Mouse (Mus musculus) forebrain, embryonic 14.5 days (tissue): ENCODE results near the gene Psenen. TPM values are rescaled to one million over a fixed set of nuclear protein-coding genes. Genes with fewer than 3 reads are reported as not detected.

ENCODE experiments used
- ATAC-seq: fragments of 200-750 bp; cut with Nextera tagmentation; 2 replicates; pipeline ENCODE4 v1.8.0; 2017; ENCODE audit warnings: mild to moderate bottlenecking, moderate library complexity
- DNase-seq: peaks from one replicate; pipeline ENCODE4 v3.0.0-alpha.2; 2015; ENCODE audit warnings: low spot score
- H3K27ac ChIP-seq: fragments of 300-500 bp; sonication (generic); 2 replicates; pipeline ENCODE4 v1.5.1; 2014; ENCODE audit warnings: low read depth, mild to moderate bottlenecking, control low read depth, low read length, moderate library complexity
- H3K27me3 ChIP-seq: fragments of 300-500 bp; sonication (generic); replicated peaks from 2 replicates; pipeline ENCODE4 v1.6.1; 2014; ENCODE audit warnings: low read length, control low read depth, mixed read lengths; ENCODE audit not compliant: control insufficient read depth, insufficient read depth
- H3K36me3 ChIP-seq: fragments of 300-500 bp; sonication (generic); 2 replicates; pipeline ENCODE4 v1.6.1; 2014; ENCODE audit warnings: low read length, control low read depth; ENCODE audit not compliant: control insufficient read depth, insufficient read depth
- H3K4me1 ChIP-seq: fragments of 300-500 bp; sonication (generic); 2 replicates; pipeline ENCODE4 v1.6.1; 2014; ENCODE audit warnings: antibody characterized with exemption, low read length, control low read depth; ENCODE audit not compliant: control insufficient read depth, insufficient read depth
- H3K4me2 ChIP-seq: fragments of 300-500 bp; sonication (generic); 2 replicates; pipeline ENCODE4 v1.6.1; 2014; ENCODE audit warnings: mild to moderate bottlenecking, control low read depth, low read length
- H3K4me3 ChIP-seq: fragments of 300-500 bp; sonication (generic); 2 replicates; pipeline ENCODE4 v1.5.1; 2014; ENCODE audit warnings: low read depth, low read length, control low read depth
- H3K9ac ChIP-seq: fragments of 300-500 bp; sonication (generic); 2 replicates; pipeline ENCODE4 v1.6.1; 2014; ENCODE audit warnings: mild to moderate bottlenecking, low read length, control low read depth, moderate library complexity
- H3K9me3 ChIP-seq: fragments of 300-500 bp; sonication (generic); replicated peaks from 2 replicates; pipeline ENCODE4 v1.6.1; 2016; ENCODE audit warnings: low read length, control low read depth, mixed read lengths; ENCODE audit not compliant: control insufficient read depth
- WGBS: fragments of 180-500 bp; shearing (Covaris S2); extraction: QIAGEN DNeasy Blood & Tissue Kit; methylation state at CpG from one replicate; pipeline ENCODE4 v1.1.7; 2014; 5-methylcytosine and 5-hydroxymethylcytosine counted together
- polyA plus RNA-seq: library from polyadenylated mRNA; unstranded; fragments of >200 nt; fragmentation: Nextera tagmentation; extraction: Ambion mirVana; gene quantifications from 2 replicates; pipeline ENCODE4 v1.2.1, GENCODE M21; 2014

Gene Psenen
- polyA plus RNA-seq, 1 experiment from 2014 or later = 143 TPM

DNA sequence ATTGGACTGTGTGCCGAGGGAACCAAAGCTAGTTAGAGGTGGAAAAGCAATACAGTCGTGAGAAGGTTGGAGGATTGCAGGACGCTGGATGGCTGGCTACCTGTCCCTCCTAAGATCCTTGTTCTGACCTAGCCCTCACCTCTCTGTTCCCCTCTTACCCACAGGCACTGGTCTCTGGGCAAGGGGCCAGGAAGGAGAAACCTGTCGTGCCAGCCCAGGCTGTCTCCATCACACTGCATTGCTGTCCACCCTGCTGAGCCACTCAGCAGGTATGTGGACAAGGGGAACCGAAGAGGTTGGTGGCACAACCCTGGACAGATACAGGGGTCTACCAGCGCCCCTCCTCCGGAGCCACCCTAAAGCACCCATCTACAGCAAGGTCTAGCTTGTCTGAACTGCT, 37.2 kb upstream of the Psenen start:
- no peaks in the 10 kb centered on the region for H3K36me3 ChIP-seq
- ATAC-seq (no peak), DNase-seq (no peak)
- H3K27ac ChIP-seq = peak overlapping the region; percentile 49; the same call in 1 of the 2 replicates
- no peaks in the 10 kb centered on the region for H3K4me1 ChIP-seq
- H3K4me2 ChIP-seq = no peak overlapping the region
- H3K9ac ChIP-seq = peak overlapping the region; percentile 30; the same call in 1 of the 2 replicates
- no peaks in the 10 kb centered on the region for H3K27me3 ChIP-seq
- 63% methylated on average over 7 of the region's 7 CpGs for WGBS
- H3K4me3 ChIP-seq = no peak overlapping the region
- no peaks in the 10 kb centered on the region for H3K9me3 ChIP-seq

DNA sequence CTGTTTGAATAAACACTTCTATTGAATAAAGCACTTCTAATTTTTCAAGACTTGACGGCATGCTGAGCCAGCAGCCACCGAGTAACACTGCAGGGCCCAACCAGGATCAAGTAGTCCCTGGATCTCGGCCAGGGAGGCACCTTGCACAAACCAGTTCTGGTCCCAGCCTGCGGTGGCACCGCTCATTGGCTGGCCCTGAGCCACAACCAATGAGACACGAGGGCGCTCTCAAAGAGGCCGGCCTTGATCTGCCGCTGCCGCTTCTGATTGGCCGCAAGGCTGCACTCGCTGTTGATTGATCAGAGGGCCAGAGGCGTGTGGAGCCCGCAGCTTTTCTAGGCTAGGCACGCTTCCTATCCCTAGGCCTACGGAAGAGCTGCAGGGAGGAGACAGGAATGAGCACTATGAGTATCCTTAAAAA, 36.5 kb upstream of the Psenen start:
- peak; percentile 99 for DNase-seq
- no peaks in the 10 kb centered on the region for H3K36me3 ChIP-seq
- peak overlapping the region; percentile 13; the same call in 1 of the 2 replicates for H3K4me3 ChIP-seq
- peak overlapping the region; percentile 30; the same call in 1 of the 2 replicates for H3K9ac ChIP-seq
- no peaks in the 10 kb centered on the region for H3K4me1 ChIP-seq
- H3K27me3 ChIP-seq = no peaks in the 10 kb centered on the region
- no peaks in the 10 kb centered on the region for H3K9me3 ChIP-seq
- WGBS = under 1% methylated on average over 16 of the region's 16 CpGs
- peak; percentile 98 for ATAC-seq
- H3K4me2 ChIP-seq = peak overlapping the region; percentile 42
- H3K27ac ChIP-seq = peak overlapping the region; percentile 49; the same call in 1 of the 2 replicates

DNA sequence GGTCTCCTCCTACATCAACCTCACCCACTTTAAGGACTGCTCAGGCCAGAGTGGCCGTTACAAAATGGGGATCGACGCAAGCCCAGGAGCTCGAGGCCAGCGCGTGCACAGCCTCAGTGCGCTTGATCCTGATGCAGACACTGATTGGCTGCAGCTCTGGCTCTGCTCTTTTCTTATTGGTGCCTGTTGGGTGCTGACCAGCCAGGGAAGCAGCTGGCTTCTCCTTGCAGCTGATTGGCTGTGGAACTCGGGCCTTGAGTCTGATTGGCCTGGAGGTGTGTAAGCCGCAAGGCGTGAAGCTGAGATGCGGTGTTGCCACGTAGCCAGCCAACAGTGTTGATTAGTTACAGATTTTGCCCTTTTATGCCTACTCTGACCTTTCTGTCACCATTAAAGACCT, 35.4 kb upstream of the Psenen start, which contains the start of gene Zbtb32:
Zbtb32 (minus strand) TSS at position 124 of the 400 bp plus-strand sequence.
- Histone ChIP-seq H3K27me3 (no peaks in the 10 kb centered on the region), H3K36me3 (no peaks in the 10 kb centered on the region), H3K9me3 (no peaks in the 10 kb centered on the region), H3K4me1 (no peaks in the 10 kb centered on the region), H3K4me3 (peak within 1 kb of the TSS; percentile 13; the same call in 1 of the 2 replicates), H3K9ac (no peak within 1 kb of the TSS), H3K27ac (no peak within 1 kb of the TSS; the same call in 1 of the 2 replicates), H3K4me2 (peak within 1 kb of the TSS; percentile 42)
- ATAC-seq = no peak
- no peak for DNase-seq
- WGBS = 91% methylated on average over 12 of the region's 12 CpGs

DNA sequence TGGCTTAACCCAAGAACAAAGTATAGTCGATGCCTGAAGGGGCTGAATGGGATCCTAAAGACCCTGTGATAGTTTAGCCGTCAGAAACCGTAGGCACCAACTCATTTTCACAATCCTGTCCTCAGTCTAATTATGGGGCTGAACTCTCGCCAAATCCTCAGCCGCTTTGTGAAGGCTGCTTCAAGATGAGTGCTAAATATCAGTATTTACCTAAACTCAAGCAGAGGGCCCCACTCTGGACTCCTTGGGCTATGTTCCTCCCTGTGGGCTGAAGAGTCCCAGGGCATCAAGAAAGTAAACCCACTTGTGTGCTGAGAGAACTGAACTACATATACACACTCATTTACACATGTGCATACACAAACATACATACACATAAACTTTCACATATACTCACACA, 33.4 kb upstream of the Psenen start:
- Histone ChIP-seq H3K4me2 (no peak overlapping the region), H3K27me3 (no peaks in the 10 kb centered on the region), H3K36me3 (no peaks in the 10 kb centered on the region), H3K9me3 (no peaks in the 10 kb centered on the region), H3K4me3 (no peak overlapping the region), H3K4me1 (no peaks in the 10 kb centered on the region), H3K27ac (no peak overlapping the region), H3K9ac (no peak overlapping the region)
- no peak for ATAC-seq
- DNase-seq = no peak
- 41% methylated on average over 5 of the region's 5 CpGs for WGBS

DNA sequence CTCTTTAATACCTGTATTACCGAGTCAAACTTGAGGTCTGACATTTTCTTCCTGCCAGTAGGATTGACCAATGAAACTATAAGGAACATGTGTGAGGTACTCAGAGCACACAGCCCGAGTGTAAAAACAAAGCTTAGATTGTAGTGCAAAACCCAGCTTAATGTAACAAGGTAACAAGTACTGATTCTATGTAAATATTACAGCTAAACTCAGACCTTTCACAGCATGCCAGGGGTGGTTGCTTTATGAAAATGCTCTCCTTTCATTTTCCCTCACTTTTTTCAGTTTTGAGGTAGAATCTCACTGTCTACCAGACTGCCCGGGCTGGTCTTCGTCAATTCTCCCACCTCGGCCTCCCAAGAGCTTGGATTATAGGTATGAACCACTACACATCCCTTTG, 32.7 kb upstream of the Psenen start:
- H3K9me3 ChIP-seq = no peaks in the 10 kb centered on the region
- no peaks in the 10 kb centered on the region for H3K27me3 ChIP-seq
- no peak overlapping the region for H3K9ac ChIP-seq
- no peaks in the 10 kb centered on the region for H3K4me1 ChIP-seq
- ATAC-seq = no peak
- WGBS = 82% methylated on average over 5 of the region's 5 CpGs
- H3K4me3 ChIP-seq = no peak overlapping the region
- no peak overlapping the region for H3K4me2 ChIP-seq
- H3K27ac ChIP-seq = no peak overlapping the region
- no peak for DNase-seq
- H3K36me3 ChIP-seq = no peaks in the 10 kb centered on the region

DNA sequence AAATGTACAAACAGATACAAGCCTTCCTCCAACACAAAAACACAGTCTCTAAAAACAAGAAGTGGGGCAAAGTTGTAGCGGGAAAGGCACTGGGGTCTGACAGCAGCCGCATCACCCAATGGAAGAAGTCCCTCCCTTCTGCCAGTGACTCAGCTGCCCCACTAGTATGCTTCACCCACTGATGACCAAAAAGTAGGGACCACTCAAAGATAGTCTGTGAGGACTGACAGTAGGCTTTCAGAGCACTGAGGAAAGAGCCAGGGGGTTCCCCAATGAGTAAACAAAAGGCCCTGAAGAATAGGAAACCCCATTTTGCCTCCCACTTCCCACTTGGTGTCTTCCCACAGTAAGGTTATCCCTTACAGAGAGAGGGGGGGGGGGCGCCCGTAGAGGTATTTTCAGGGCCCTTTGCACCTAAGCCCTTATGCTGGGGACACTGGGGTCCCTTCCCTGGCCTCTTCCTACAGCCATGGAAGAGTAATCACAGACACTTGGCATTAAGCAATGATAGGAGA, 31.1 kb upstream of the Psenen start:
- no peak overlapping the region for H3K4me3 ChIP-seq
- DNase-seq = no peak
- H3K27ac ChIP-seq = no peak overlapping the region
- no peaks in the 10 kb centered on the region for H3K4me1 ChIP-seq
- WGBS = 67% methylated on average over 4 of the region's 4 CpGs
- H3K4me2 ChIP-seq = no peak overlapping the region
- ATAC-seq = no peak
- H3K9me3 ChIP-seq = no peaks in the 10 kb centered on the region
- H3K36me3 ChIP-seq = no peaks in the 10 kb centered on the region
- no peak overlapping the region for H3K9ac ChIP-seq
- no peaks in the 10 kb centered on the region for H3K27me3 ChIP-seq

DNA sequence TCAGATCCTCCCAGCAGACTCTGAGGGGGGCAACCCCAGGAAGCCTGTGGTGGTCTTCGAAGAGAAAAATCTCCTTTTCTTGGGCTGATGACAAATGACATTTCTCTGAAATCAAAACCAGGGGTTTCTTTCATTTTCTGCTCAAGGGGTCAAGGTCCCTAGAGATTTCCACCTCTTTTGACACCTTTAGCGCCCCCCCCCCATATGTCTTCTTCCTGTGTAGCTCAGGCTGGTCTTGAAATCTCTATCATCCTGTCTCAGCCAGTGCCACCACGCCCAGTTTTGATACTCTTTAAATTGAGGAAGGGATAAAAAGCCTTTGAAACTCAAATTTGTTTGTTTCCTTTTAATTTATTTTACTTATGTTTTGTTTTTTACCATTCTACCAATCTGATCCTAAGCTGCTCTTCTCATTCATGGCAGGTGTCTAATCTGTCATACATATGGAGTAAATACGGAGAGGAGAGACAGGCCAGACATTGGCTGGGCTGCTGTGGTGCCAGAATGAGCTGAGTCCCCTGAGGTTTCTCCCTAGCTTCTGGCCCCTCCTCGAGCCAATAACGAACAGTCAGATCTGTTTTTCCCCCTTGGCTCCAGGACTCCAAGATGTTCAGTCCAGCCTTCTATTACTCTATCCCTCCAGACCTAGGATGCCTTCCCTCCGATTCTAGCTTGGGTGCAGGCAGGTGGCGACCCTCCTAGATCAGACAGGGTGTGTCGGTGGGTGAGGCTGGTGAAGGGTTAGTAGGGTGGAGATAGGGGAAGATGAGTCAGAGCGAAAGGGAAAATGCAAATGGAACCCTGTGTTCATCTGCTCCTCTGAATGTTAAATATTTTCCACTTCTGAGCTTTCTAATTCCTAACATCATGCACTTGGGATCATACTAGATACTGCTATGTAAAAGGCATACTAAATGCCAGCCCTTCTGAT, 30.4 kb upstream of the Psenen start:
- Histone ChIP-seq H3K27me3 (no peaks in the 10 kb centered on the region), H3K4me1 (no peaks in the 10 kb centered on the region), H3K9ac (no peak overlapping the region), H3K27ac (no peak overlapping the region), H3K4me2 (no peak overlapping the region), H3K36me3 (no peaks in the 10 kb centered on the region), H3K9me3 (no peaks in the 10 kb centered on the region), H3K4me3 (no peak overlapping the region)
- DNase-seq = no peak
- WGBS = 75% methylated on average over 10 of the region's 10 CpGs
- no peak for ATAC-seq

DNA sequence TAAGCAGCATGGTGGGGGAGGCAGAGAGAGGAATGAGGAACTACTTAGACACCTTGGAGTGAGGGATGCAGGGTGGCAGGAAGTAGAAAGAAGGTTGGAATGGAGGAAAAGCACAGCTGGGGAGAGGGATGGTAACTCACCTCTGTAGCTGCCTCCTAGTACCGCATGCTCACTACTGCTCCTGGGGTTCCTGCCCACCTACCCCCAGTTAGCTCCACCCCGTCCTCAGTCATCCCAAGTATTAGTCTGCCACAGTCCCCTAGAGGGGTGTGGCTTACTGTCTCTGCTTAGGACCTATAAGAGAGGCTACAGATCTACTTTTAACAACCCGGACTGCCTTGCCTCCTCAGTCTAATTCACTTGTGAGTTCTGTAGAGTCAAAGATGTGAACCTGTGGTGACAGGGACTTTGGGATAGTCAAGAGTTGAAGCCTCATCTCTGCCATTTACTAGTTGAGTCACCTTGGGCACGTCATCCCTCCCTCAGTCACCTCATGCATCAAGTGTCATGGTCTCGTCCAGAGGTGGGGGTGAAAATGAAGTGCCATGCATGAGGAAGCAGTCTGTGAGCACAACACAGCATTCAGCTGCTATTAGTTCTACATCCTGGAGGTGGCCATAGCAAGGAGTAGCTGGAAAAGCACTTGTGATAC, 29.5 kb upstream of the Psenen start:
- 58% methylated on average over 5 of the region's 5 CpGs for WGBS

More for the DNA sequence above, 29.5 kb upstream of the Psenen start:
- H3K27me3 ChIP-seq = no peaks in the 10 kb centered on the region
- DNase-seq = no peak
- H3K9ac ChIP-seq = no peak overlapping the region
- H3K9me3 ChIP-seq = no peaks in the 10 kb centered on the region
- no peak overlapping the region for H3K27ac ChIP-seq
- no peaks in the 10 kb centered on the region for H3K36me3 ChIP-seq
- H3K4me1 ChIP-seq = no peaks in the 10 kb centered on the region
- no peak for ATAC-seq
- H3K4me2 ChIP-seq = no peak overlapping the region
- no peak overlapping the region for H3K4me3 ChIP-seq
